Mouse (Mus musculus): ENCODE results near the gene Fam83b. TPM values are rescaled to one million over a fixed set of nuclear protein-coding genes. Genes with fewer than 3 reads are reported as not detected.
A peak's percentile ranks its signal among the peaks of the same experiment; 100 is the strongest.

The Fam83b gene
- polyA plus RNA-seq, 1 experiment from 2014 or later, result 8.9 TPM

- Histone ChIP-seq H3K4me1 (0 out of 2 replicates have a peak, but pooled peaks cover 9% of the 10 kb centered on the region), H3K27ac (peak overlapping the region; percentile 76), H3K36me3 (no peaks in the 10 kb centered on the region), H3K27me3 (replicated peaks) (no peaks in the 10 kb centered on the region), H3K4me3 (replicated peaks) (no peak overlapping the region), H3K9me3 (no peaks in the 10 kb centered on the region), H3K4me2 (no peak overlapping the region), H3K9ac (no peak overlapping the region)
- WGBS, result 75% methylated on average over 3 of the region's 3 CpGs
- ATAC-seq (ENCODE audit: insufficient read depth, low FRiP score, low read depth), result peak; percentile 40; the same call in 1 of the 2 replicates
Observed at GRCm38 (mm10) chr9:76521640-76522039, 45.3 kb downstream of the Fam83b start.

- no peak overlapping the region for H3K27ac ChIP-seq
- no peaks in the 10 kb centered on the region for H3K27me3 ChIP-seq (replicated peaks)
- no peaks in the 10 kb centered on the region for H3K36me3 ChIP-seq
- H3K9ac ChIP-seq, result no peak overlapping the region
- H3K4me3 ChIP-seq (replicated peaks), result no peak overlapping the region
- H3K4me2 ChIP-seq, result no peak overlapping the region
- 0 out of 2 replicates have a peak, but pooled peaks cover 3% of the 10 kb centered on the region for H3K4me1 ChIP-seq
- 72% methylated on average over 1 of the region's 1 CpGs for WGBS
- no peak for ATAC-seq (ENCODE audit: insufficient read depth, low FRiP score, low read depth)
- no peaks in the 10 kb centered on the region for H3K9me3 ChIP-seq
Observed at GRCm38 (mm10) chr9:76518665-76519064, 48.3 kb downstream of the Fam83b start.

GRCm38 (mm10) chr9:76505650-76506049, 61.3 kb downstream of the Fam83b start:
- Histone ChIP-seq H3K27ac (no peak overlapping the region), H3K9ac (no peak overlapping the region), H3K4me2 (no peak overlapping the region), H3K4me1 (no peaks in the 10 kb centered on the region), H3K9me3 (no peaks in the 10 kb centered on the region), H3K27me3 (replicated peaks) (no peaks in the 10 kb centered on the region), H3K4me3 (replicated peaks) (no peak overlapping the region), H3K36me3 (no peaks in the 10 kb centered on the region)
- no peak for ATAC-seq (ENCODE audit: insufficient read depth, low FRiP score, low read depth)

- 88% methylated on average over 3 of the region's 3 CpGs for WGBS
- H3K36me3 ChIP-seq, result peaks cover 7% of the 10 kb centered on the region; the same call in 1 of the 2 replicates
Observed at GRCm38 (mm10) chr9:76489737-76490136, 77.2 kb downstream of the Fam83b start.

DNA sequence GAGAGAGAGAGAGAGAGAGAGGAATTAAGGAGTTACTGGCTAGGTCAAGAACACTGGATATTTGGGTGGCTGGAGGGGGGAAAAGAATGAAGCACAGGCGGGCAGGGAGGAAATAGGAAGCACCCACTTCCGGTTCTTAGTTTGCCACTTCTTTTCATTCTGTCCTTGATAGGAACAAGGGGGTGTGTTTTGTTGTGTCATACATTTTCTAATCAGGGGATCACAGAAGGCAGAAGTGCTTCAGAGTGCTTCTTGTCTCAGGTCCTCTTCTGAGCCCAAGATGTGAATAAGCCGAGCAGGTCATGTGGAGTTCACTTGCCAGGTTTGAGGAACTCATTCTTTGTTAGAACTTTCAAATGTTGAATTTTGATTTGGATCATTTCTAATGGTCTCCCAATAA, 86.8 kb downstream of the Fam83b start:
- Histone ChIP-seq H3K4me1 (no peaks in the 10 kb centered on the region), H3K4me3 (replicated peaks) (no peak overlapping the region), H3K36me3 (no peaks in the 10 kb centered on the region), H3K4me2 (no peak overlapping the region), H3K27ac (no peak overlapping the region), H3K9me3 (no peaks in the 10 kb centered on the region), H3K9ac (no peak overlapping the region), H3K27me3 (replicated peaks) (no peaks in the 10 kb centered on the region)
- ATAC-seq (ENCODE audit: insufficient read depth, low FRiP score, low read depth), result no peak
- 72% methylated on average over 3 of the region's 3 CpGs for whole genome bisulfite sequencing

More at GRCm38 (mm10) chr9:76489737-76490136, 77.2 kb downstream of the Fam83b start:
- Histone ChIP-seq H3K9me3 (no peaks in the 10 kb centered on the region), H3K4me3 (replicated peaks) (no peak overlapping the region), H3K9ac (no peak overlapping the region), H3K27me3 (replicated peaks) (no peaks in the 10 kb centered on the region), H3K4me2 (no peak overlapping the region), H3K4me1 (no peaks in the 10 kb centered on the region), H3K27ac (no peak overlapping the region)
- ATAC-seq (ENCODE audit: insufficient read depth, low FRiP score, low read depth), result no peak

- Histone ChIP-seq H3K4me3 (replicated peaks) (no peak overlapping the region), H3K9me3 (no peaks in the 10 kb centered on the region), H3K9ac (no peak overlapping the region), H3K36me3 (no peaks in the 10 kb centered on the region), H3K27ac (no peak overlapping the region), H3K4me1 (no peaks in the 10 kb centered on the region), H3K27me3 (replicated peaks) (no peaks in the 10 kb centered on the region), H3K4me2 (no peak overlapping the region)
- WGBS, result 68% methylated on average over 4 of the region's 4 CpGs
- no peak for ATAC-seq (ENCODE audit: insufficient read depth, low FRiP score, low read depth)
Observed at GRCm38 (mm10) chr9:76469500-76469899, 97.4 kb downstream of the Fam83b start.

GRCm38 (mm10) chr9:76461547-76461946, 105.4 kb downstream of the Fam83b start:
- Histone ChIP-seq H3K4me1 (no peaks in the 10 kb centered on the region), H3K27ac (no peak overlapping the region)

DNA sequence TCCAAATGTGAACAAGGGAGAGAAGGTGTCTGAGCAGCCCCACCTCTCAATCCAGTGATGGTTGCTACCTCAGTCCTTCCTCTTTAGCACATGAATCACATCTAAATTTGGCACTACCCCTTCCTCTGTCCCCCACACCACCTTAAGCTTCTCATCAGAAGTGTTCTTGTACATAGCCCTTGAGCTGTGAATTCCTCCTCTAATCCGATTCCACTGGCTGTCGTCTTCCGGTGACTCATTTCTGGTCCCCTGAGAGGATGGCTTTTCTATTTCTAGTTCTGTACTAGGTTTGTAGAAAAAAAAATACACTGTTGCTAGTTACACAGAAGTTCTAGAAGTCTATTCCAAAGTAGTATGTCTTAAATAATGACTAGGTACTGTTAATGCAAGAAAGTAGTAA, 111.2 kb downstream of the Fam83b start:
- Histone ChIP-seq H3K4me3 (replicated peaks) (no peak overlapping the region), H3K27me3 (replicated peaks) (no peaks in the 10 kb centered on the region), H3K4me2 (no peak overlapping the region), H3K36me3 (no peaks in the 10 kb centered on the region), H3K9ac (no peak overlapping the region), H3K4me1 (no peaks in the 10 kb centered on the region), H3K9me3 (no peaks in the 10 kb centered on the region), H3K27ac (no peak overlapping the region)
- 85% methylated on average over 3 of the region's 3 CpGs for WGBS
- ATAC-seq (ENCODE audit: insufficient read depth, low FRiP score, low read depth), result no peak

More at GRCm38 (mm10) chr9:76461547-76461946, 105.4 kb downstream of the Fam83b start:
- H3K9me3 ChIP-seq, result no peaks in the 10 kb centered on the region
- no peak overlapping the region for H3K4me2 ChIP-seq
- H3K9ac ChIP-seq, result no peak overlapping the region
- no peaks in the 10 kb centered on the region for H3K36me3 ChIP-seq
- H3K27me3 ChIP-seq (replicated peaks), result no peaks in the 10 kb centered on the region
- ATAC-seq (ENCODE audit: insufficient read depth, low FRiP score, low read depth), result no peak
- H3K4me3 ChIP-seq (replicated peaks), result no peak overlapping the region

Other genes starting within 250 kb of the Fam83b start
- not detected in 2 replicates for gene Hcrtr2, start 243.3 kb downstream of the Fam83b start, polyA plus RNA-seq (2015; fragmentation: Nextera tagmentation; extraction: Ambion mirVana)

All from stomach, embryonic 15.5 days (tissue).